Mouse (Mus musculus): ENCODE data around the gene Enoph1.

Enoph1 gene

GRCm38 (mm10) chr5:100039602-100040142 is at the start of gene Enoph1, which contains the start of gene Hnrnpdl:
Gene Enoph1, plus strand, starts transcription at chr5:100039985.
Gene Hnrnpdl, minus strand, starts transcription at chr5:100039664.
- peak; percentile 86 to 90 for DNase-seq

- no peak for DNase-seq
Observed at GRCm38 (mm10) chr5:99994166-99994565, 45.6 kb upstream of the Enoph1 start.

GRCm38 (mm10) chr5:99994680-99995079 is 45.1 kb upstream of the Enoph1 start:
- no peak for DNase-seq

- DNase-seq, result no peak
Observed at GRCm38 (mm10) chr5:100000048-100000447, 39.7 kb upstream of the Enoph1 start.

GRCm38 (mm10) chr5:100000500-100000899 is 39.3 kb upstream of the Enoph1 start:
- no peak for DNase-seq

- DNase-seq, result no peak
Observed at GRCm38 (mm10) chr5:100003895-100004294, 35.9 kb upstream of the Enoph1 start.

GRCm38 (mm10) chr5:100005431-100005830 is 34.4 kb upstream of the Enoph1 start:
- no peak for DNase-seq

- DNase-seq, result no peak
Observed at GRCm38 (mm10) chr5:100005896-100006295, 33.9 kb upstream of the Enoph1 start.

- no peak for DNase-seq
Observed at GRCm38 (mm10) chr5:100006324-100007039, 33.3 kb upstream of the Enoph1 start.

- DNase-seq, result no peak
Observed at GRCm38 (mm10) chr5:100007040-100007375, 32.8 kb upstream of the Enoph1 start.

- no peak for DNase-seq
Observed at GRCm38 (mm10) chr5:100008485-100008884, 31.3 kb upstream of the Enoph1 start.

GRCm38 (mm10) chr5:100012599-100012998 is 27.2 kb upstream of the Enoph1 start:
- DNase-seq, result no peak

- DNase-seq, result no peak
Observed at GRCm38 (mm10) chr5:100020089-100020488, 19.7 kb upstream of the Enoph1 start.

- no peak for DNase-seq
Observed at GRCm38 (mm10) chr5:100024403-100024802, 15.4 kb upstream of the Enoph1 start.

GRCm38 (mm10) chr5:100024868-100025267 is 14.9 kb upstream of the Enoph1 start:
- DNase-seq, result no peak

- no peak for DNase-seq
Observed at GRCm38 (mm10) chr5:100030069-100030468, 9.7 kb upstream of the Enoph1 start.

- DNase-seq, result no peak
Observed at GRCm38 (mm10) chr5:100032107-100032506, 7.7 kb upstream of the Enoph1 start.

- DNase-seq, result no peak
Observed at GRCm38 (mm10) chr5:100032646-100033045, 7.1 kb upstream of the Enoph1 start.

GRCm38 (mm10) chr5:100035950-100036349 is 3.8 kb upstream of the Enoph1 start:
- DNase-seq, result no peak

- DNase-seq, result peak in 1 of 2 experiments; percentile 19
Observed at GRCm38 (mm10) chr5:100036681-100037080, 3.1 kb upstream of the Enoph1 start.

- DNase-seq, result peak; percentile 84 to 86
Observed at GRCm38 (mm10) chr5:100037965-100038713, 1.6 kb upstream of the Enoph1 start.

- peak; percentile 90 for DNase-seq
Observed at GRCm38 (mm10) chr5:100038714-100039601, 827 bp upstream of the Enoph1 start.

GRCm38 (mm10) chr5:100040281-100040784 is 548 bp downstream of the Enoph1 start:
- peak; percentile 27 to 55 for DNase-seq
